Mouse (Mus musculus): ENCODE data around the gene Psip1. TPM values are rescaled to one million over a fixed set of nuclear protein-coding genes. Genes with fewer than 3 reads are reported as not detected.
"Not testable (repeated sequence)": the region's sequence is repeated elsewhere in the genome, so short reads cannot be mapped to it uniquely, and the experiment has no call there.

Gene Psip1
- polyA plus RNA-seq, 1 experiment, result 97.4 TPM

DNA sequence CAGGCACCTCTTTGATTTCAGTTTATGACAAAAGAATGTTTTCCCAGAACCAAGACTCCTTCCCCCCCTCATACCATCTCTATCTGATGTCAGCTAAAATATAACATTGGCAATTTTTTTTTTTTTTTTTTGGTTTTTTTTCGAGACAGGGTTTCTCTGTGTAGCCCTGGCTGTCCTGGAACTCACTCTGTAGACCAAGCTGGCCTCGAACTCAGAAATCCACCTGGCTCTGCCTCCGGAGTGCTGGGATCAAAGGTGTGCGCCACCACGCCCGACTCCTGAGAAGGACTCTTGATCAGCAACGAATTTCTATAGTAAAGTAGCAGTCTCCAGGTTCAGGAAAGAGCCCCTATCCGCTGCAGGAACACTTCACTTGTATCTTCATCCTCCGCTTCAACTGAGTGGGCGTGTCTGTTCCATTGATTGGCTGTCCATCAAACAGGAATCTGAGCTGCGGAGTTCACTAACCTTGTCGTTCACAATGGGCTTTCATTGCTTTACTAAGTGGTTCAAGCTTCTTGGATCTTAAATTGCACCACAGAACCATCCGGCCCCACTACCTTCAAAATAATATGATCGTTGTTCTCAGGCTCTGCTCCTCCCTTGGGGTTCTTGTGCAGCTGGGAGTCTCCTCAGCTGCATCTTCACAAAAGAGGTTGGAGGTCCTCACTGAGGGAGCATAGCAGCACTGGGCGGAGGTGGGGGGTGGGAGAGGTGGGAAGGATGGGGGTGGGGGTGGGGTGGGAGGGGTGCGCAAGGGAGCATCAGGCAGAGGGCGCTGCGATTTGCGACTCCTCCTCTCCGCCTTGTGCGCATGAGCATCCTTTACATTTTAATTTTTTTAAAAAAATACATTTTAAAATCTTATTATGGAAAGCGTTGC is 14.1 kb upstream of the Psip1 start:
- Histone ChIP-seq H3K27ac (ENCODE audit: control insufficient read depth, insufficient read depth, low read depth, low read length) (no peak overlapping the region), H3K4me3 (ENCODE audit: control insufficient read depth, low read depth, low read length) (0 out of 2 replicates have a peak overlapping the region, but pooled peaks have one; percentile 1), H3K4me1 (ENCODE audit: control insufficient read depth, insufficient read depth, low read length) (peaks cover 2% of the 10 kb centered on the region; the same call in 1 of the 2 replicates), H3K27me3 (ENCODE audit: control insufficient read depth, insufficient read depth, low read length) (no peaks in the 10 kb centered on the region), H3K36me3 (ENCODE audit: control insufficient read depth, insufficient read depth, low read length) (no peaks in the 10 kb centered on the region)
- TF ChIP-seq CTCF (IDR thresholded peaks at IDR 0.05; ENCODE audit: control insufficient read depth, insufficient read depth, insufficient replicate concordance, low read depth, low read length) (no peak), POLR2A (IDR thresholded peaks at IDR 0.05; ENCODE audit: control insufficient read depth, low read depth, low read length) (no peak)

DNA sequence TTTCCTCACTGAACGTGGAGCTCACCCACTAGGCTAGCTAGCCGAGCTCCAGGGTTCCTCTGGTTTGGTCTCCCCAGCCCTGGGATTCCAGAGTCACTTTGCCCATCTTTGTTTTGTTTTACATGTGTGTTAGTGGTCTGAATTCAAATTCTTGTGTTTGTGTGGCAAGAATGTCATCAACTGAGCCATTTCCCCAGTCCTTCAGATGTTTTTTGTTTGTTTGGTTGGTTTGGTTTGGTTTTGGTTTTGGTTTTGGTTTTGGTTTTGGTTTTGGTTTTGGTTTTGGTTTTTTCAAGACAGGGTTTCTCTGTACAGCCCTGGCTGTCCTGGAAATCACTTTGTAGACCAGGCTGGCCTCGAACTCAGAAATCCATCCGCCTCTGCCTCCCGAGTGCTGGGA is 10.8 kb upstream of the Psip1 start:
- not testable (repeated sequence) for H3K4me3 ChIP-seq (ENCODE audit: control insufficient read depth, low read depth, low read length); H3K36me3 ChIP-seq (ENCODE audit: control insufficient read depth, insufficient read depth, low read length); H3K4me1 ChIP-seq (ENCODE audit: control insufficient read depth, insufficient read depth, low read length); H3K27me3 ChIP-seq (ENCODE audit: control insufficient read depth, insufficient read depth, low read length); H3K27ac ChIP-seq (ENCODE audit: control insufficient read depth, insufficient read depth, low read depth, low read length)

DNA sequence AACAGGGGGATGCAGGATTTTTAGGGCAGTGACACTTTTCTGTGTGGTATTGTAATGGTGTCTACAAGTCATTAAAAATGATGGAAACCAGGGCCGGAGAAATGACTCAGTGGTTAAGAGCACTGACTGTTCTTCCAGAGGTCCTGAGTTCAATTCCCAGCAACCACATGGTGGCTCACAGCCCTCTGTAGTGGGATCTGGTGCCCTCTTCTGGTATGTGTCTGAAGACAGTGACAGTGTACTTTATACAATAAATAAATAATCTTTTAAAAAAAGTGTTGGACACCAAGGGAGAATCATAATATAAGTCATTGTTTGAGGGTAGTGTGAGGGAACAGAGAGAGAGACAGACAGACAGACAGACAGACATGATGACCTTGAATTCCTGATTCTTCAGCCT is 6.9 kb upstream of the Psip1 start:
- H3K36me3 ChIP-seq (ENCODE audit: control insufficient read depth, insufficient read depth, low read length), result no peaks in the 10 kb centered on the region
- no peak overlapping the region for H3K27ac ChIP-seq (ENCODE audit: control insufficient read depth, insufficient read depth, low read depth, low read length)
- no peak overlapping the region for H3K4me3 ChIP-seq (ENCODE audit: control insufficient read depth, low read depth, low read length)
- H3K27me3 ChIP-seq (ENCODE audit: control insufficient read depth, insufficient read depth, low read length), result no peaks in the 10 kb centered on the region
- no peaks in the 10 kb centered on the region for H3K4me1 ChIP-seq (ENCODE audit: control insufficient read depth, insufficient read depth, low read length)
- TF ChIP-seq POLR2A (IDR thresholded peaks at IDR 0.05; ENCODE audit: control insufficient read depth, low read depth, low read length) (no peak), CTCF (IDR thresholded peaks at IDR 0.05; ENCODE audit: control insufficient read depth, insufficient read depth, insufficient replicate concordance, low read depth, low read length) (no peak)

DNA sequence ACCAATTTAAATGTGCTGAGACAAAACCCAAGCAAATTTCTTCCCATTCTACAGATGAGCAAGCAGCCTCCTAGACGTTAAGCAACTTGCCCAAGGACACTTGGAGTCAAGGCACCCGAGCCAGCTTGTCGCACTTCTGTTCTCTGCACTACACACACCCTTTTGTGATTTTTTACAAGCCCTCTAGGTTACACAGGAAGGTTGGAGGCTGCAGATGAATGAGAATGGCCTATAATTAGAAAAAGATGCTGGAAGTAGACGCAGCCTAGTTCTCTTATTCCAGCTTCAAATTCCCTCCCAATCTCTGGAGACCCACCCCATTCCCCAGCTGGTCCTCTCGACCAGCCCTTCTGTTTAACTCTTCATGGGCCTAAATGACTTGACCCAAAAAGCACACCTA is 2.9 kb upstream of the Psip1 start:
- no peak overlapping the region for H3K27ac ChIP-seq (ENCODE audit: control insufficient read depth, insufficient read depth, low read depth, low read length)
- H3K36me3 ChIP-seq (ENCODE audit: control insufficient read depth, insufficient read depth, low read length), result no peaks in the 10 kb centered on the region; the same call in 1 of the 2 replicates
- H3K27me3 ChIP-seq (ENCODE audit: control insufficient read depth, insufficient read depth, low read length), result no peaks in the 10 kb centered on the region
- H3K4me3 ChIP-seq (ENCODE audit: control insufficient read depth, low read depth, low read length), result no peak overlapping the region
- peaks cover under 1% of the 10 kb centered on the region; the same call in 1 of the 2 replicates for H3K4me1 ChIP-seq (ENCODE audit: control insufficient read depth, insufficient read depth, low read length)
- TF ChIP-seq CTCF (IDR thresholded peaks at IDR 0.05; ENCODE audit: control insufficient read depth, insufficient read depth, insufficient replicate concordance, low read depth, low read length) (no peak), POLR2A (IDR thresholded peaks at IDR 0.05; ENCODE audit: control insufficient read depth, low read depth, low read length) (no peak)

DNA sequence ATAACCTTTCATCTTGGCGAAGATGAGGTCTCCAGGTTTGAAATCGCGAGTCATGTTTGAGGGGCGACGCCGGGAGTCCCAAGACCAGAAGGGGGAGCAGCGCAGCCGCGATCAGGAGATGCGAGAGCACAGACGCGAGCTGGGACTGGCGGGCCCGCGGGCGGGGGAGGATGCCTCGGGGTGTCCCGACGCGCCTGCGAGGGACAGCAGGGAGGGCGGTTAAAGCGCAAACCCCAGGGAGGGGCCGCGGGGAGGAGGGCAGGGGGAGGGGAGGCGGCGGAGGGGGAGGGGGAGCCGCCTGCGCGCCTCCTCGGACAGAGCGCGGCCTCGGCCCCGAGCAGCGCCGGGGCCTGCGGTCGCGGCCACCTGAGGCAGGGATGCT is 533 bp downstream of the Psip1 start:
- Histone ChIP-seq H3K4me3 (ENCODE audit: control insufficient read depth, low read depth, low read length) (peak overlapping the region; percentile 97), H3K27me3 (ENCODE audit: control insufficient read depth, insufficient read depth, low read length) (no peaks in the 10 kb centered on the region), H3K27ac (ENCODE audit: control insufficient read depth, insufficient read depth, low read depth, low read length) (peak overlapping the region; percentile 89), H3K36me3 (ENCODE audit: control insufficient read depth, insufficient read depth, low read length) (peaks cover 1% of the 10 kb centered on the region), H3K4me1 (ENCODE audit: control insufficient read depth, insufficient read depth, low read length) (peaks cover 2% of the 10 kb centered on the region; the same call in 1 of the 2 replicates)
- TF ChIP-seq POLR2A (IDR thresholded peaks at IDR 0.05; ENCODE audit: control insufficient read depth, low read depth, low read length) (peak; percentile 41; the same call in 1 of the 2 replicates), CTCF (IDR thresholded peaks at IDR 0.05; ENCODE audit: control insufficient read depth, insufficient read depth, insufficient replicate concordance, low read depth, low read length) (no peak)

DNA sequence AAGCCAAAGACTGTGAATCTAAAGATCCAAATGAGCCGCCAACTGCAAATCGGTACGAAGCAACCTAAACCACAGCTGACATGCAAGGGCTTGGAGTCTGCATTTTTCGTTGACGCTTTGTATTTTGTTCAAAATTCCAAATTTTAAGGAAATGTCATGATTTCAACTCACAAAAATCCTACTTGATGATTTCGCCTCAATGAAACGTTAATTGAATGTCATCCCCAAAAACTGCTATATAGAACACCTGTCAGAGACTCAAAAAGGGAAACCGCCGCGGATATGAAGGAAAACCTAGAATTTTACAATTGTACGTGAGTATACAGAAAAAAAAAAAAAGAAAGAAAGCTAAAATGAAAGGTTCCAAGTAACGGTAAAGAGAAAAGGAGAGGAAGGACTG is 1.0 kb downstream of the Psip1 start:
- Histone ChIP-seq H3K27me3 (ENCODE audit: control insufficient read depth, insufficient read depth, low read length) (no peaks in the 10 kb centered on the region), H3K4me1 (ENCODE audit: control insufficient read depth, insufficient read depth, low read length) (peaks cover 2% of the 10 kb centered on the region; the same call in 1 of the 2 replicates), H3K27ac (ENCODE audit: control insufficient read depth, insufficient read depth, low read depth, low read length) (peak overlapping the region; percentile 89), H3K4me3 (ENCODE audit: control insufficient read depth, low read depth, low read length) (peak overlapping the region; percentile 97), H3K36me3 (ENCODE audit: control insufficient read depth, insufficient read depth, low read length) (peaks cover 1% of the 10 kb centered on the region)
- no peak for TF ChIP-seq CTCF (IDR thresholded peaks at IDR 0.05; ENCODE audit: control insufficient read depth, insufficient read depth, insufficient replicate concordance, low read depth, low read length)
- no peak for TF ChIP-seq POLR2A (IDR thresholded peaks at IDR 0.05; ENCODE audit: control insufficient read depth, low read depth, low read length)

DNA sequence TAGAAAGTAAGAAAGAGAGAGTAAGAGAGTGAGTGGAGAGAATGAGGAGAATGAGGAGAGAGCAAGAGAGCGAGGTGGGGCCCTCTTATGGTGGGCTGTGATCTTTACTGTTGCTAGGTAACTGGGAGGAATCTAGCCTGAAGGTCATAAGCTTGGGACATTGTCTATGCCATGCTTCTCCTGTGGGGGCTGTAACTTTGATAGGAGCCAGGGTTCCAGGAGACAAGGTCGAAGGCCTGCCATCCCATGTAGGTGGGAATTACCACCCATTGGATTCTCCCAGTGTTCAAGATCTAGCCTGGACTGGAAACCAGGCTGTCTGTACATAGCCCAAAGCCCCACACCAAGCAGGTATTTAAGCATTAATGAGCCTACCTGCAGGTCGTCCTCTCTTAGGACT is 18.1 kb downstream of the Psip1 start:
- H3K36me3 ChIP-seq (ENCODE audit: control insufficient read depth, insufficient read depth, low read length), result peaks cover 1% of the 10 kb centered on the region; the same call in 1 of the 2 replicates

More for the DNA sequence above, 18.1 kb downstream of the Psip1 start:
- no peak overlapping the region for H3K4me3 ChIP-seq (ENCODE audit: control insufficient read depth, low read depth, low read length)
- no peak overlapping the region for H3K27ac ChIP-seq (ENCODE audit: control insufficient read depth, insufficient read depth, low read depth, low read length)
- no peaks in the 10 kb centered on the region for H3K27me3 ChIP-seq (ENCODE audit: control insufficient read depth, insufficient read depth, low read length)
- no peaks in the 10 kb centered on the region for H3K4me1 ChIP-seq (ENCODE audit: control insufficient read depth, insufficient read depth, low read length)
- no peak for TF ChIP-seq CTCF (IDR thresholded peaks at IDR 0.05; ENCODE audit: control insufficient read depth, insufficient read depth, insufficient replicate concordance, low read depth, low read length)

Measured in testis, adult 2 months (tissue).